Mouse (Mus musculus) bone marrow, adult 2 months (tissue): ENCODE measurements around the gene Stpg1.

ENCODE experiments used
- CTCF ChIP-seq: fragments of 200-500 bp; IDR thresholded peaks from 2 replicates; pipeline ENCODE4 v1.5.1; 2011; ENCODE audit warnings: low read length, control low read depth; ENCODE audit not compliant: control insufficient read depth, insufficient read depth
- POLR2A ChIP-seq: fragments of 200-500 bp; IDR thresholded peaks from 2 replicates; pipeline ENCODE4 v1.6.1; 2011; ENCODE audit warnings: low read depth, mild to moderate bottlenecking, control low read depth, low read length, borderline replicate concordance; ENCODE audit not compliant: control insufficient read depth

- TF ChIP-seq CTCF (no peak), POLR2A (no peak)
Measured at GRCm38 (mm10) chr4:135544284-135544683, 49.7 kb downstream of the Stpg1 start.
